Mouse (Mus musculus) layer of hippocampus, adult 8-10 months (tissue): ENCODE data around the gene Kcne2. TPM values are rescaled to one million over a fixed set of nuclear protein-coding genes. Genes with fewer than 3 reads are reported as not detected.

Experiments
- DNase-seq, 2 experiments: peaks; one replicate each; pipeline ENCODE4 v3.0.0; 2022; ENCODE audit warnings: low spot score in 2 of 2
- total RNA-seq, 4 experiments: library from RNA; stranded (reverse); gene quantifications; 2 replicates each; pipeline ENCODE4 v1.2.4; 2022

Gene Kcne2
- 1 to 10 TPM in 2 of 4 experiments, not detected in 2; 1.2 to 1.5 TPM for total RNA-seq

- DNase-seq, result no peak
Observed at GRCm38 (mm10) chr16:92292101-92292500, at the start of gene Kcne2. Gene Kcne2, plus strand, starts transcription at chr16:92292389.

- no peak for DNase-seq
Observed at GRCm38 (mm10) chr16:92245909-92246308, 46.3 kb upstream of the Kcne2 start.

- DNase-seq, result no peak
Observed at GRCm38 (mm10) chr16:92246974-92247373, 45.2 kb upstream of the Kcne2 start.

GRCm38 (mm10) chr16:92247700-92248099, 44.5 kb upstream of the Kcne2 start:
- DNase-seq, result no peak

GRCm38 (mm10) chr16:92249681-92250080, 42.5 kb upstream of the Kcne2 start:
- DNase-seq, result no peak

GRCm38 (mm10) chr16:92250452-92250851, 41.7 kb upstream of the Kcne2 start:
- no peak for DNase-seq

GRCm38 (mm10) chr16:92254316-92254715, 37.9 kb upstream of the Kcne2 start:
- DNase-seq, result no peak

GRCm38 (mm10) chr16:92267861-92268260, 24.3 kb upstream of the Kcne2 start:
- no peak for DNase-seq

GRCm38 (mm10) chr16:92274516-92274915, 17.7 kb upstream of the Kcne2 start:
- DNase-seq, result no peak

GRCm38 (mm10) chr16:92275526-92275925, 16.7 kb upstream of the Kcne2 start:
- DNase-seq, result no peak

GRCm38 (mm10) chr16:92282671-92283070, 9.5 kb upstream of the Kcne2 start:
- DNase-seq, result no peak

GRCm38 (mm10) chr16:92285068-92285467, 7.1 kb upstream of the Kcne2 start:
- no peak for DNase-seq

GRCm38 (mm10) chr16:92286609-92287008, 5.6 kb upstream of the Kcne2 start:
- DNase-seq, result peak; percentile 70 to 92

GRCm38 (mm10) chr16:92288778-92289177, 3.4 kb upstream of the Kcne2 start:
- DNase-seq, result no peak

- DNase-seq, result no peak
Observed at GRCm38 (mm10) chr16:92290045-92290444, 2.1 kb upstream of the Kcne2 start.

GRCm38 (mm10) chr16:92294267-92294970, 2.2 kb downstream of the Kcne2 start:
- no peak for DNase-seq

- DNase-seq, result no peak
Observed at GRCm38 (mm10) chr16:92295328-92295727, 3.1 kb downstream of the Kcne2 start.

- DNase-seq, result peak; percentile 96
Observed at GRCm38 (mm10) chr16:92300649-92301411, 8.6 kb downstream of the Kcne2 start, which contains the start of gene Smim11. Gene Smim11, plus strand, starts transcription at chr16:92301286.

GRCm38 (mm10) chr16:92301412-92301806, 9.2 kb downstream of the Kcne2 start:
- no peak for DNase-seq

GRCm38 (mm10) chr16:92301989-92302388, 9.8 kb downstream of the Kcne2 start:
- no peak for DNase-seq

- no peak for DNase-seq
Observed at GRCm38 (mm10) chr16:92302506-92302905, 10.3 kb downstream of the Kcne2 start.

GRCm38 (mm10) chr16:92305519-92305918, 13.3 kb downstream of the Kcne2 start:
- no peak for DNase-seq

GRCm38 (mm10) chr16:92307947-92308346, 15.8 kb downstream of the Kcne2 start:
- DNase-seq, result no peak
